Mouse (Mus musculus): ENCODE measurements around the gene Rbpjl. TPM values are rescaled to one million over a fixed set of nuclear protein-coding genes. Genes with fewer than 3 reads are reported as not detected.

Gene Rbpjl
- polyA plus RNA-seq (2015; fragmentation: Nextera tagmentation; extraction: Ambion mirVana), result 0.07 and 0.08 TPM in 2 replicates

GRCm38 (mm10) chr2:164402906-164403305 is at the start of gene Rbpjl:
TSS of gene Rbpjl (plus strand) at chr2:164403141.

GRCm38 (mm10) chr2:164389020-164389419 is 13.9 kb upstream of the Rbpjl start, which contains the start of gene Slpi:
TSS of gene Slpi (minus strand) at chr2:164389095.

GRCm38 (mm10) chr2:164405060-164405459 is 2.1 kb downstream of the Rbpjl start, which contains the start of gene Matn4:
TSS of gene Matn4 (minus strand) at chr2:164405160.

GRCm38 (mm10) chr2:164443460-164444000 is 40.6 kb downstream of the Rbpjl start, which contains the start of gene Sdc4:
TSS of gene Sdc4 (minus strand) at chr2:164443887.

GRCm38 (mm10) chr2:164456864-164457300 is 53.9 kb downstream of the Rbpjl start, which contains the start of gene Sys1:
TSS of gene Sys1 (plus strand) at chr2:164456964.

GRCm38 (mm10) chr2:164460745-164461551 is 58.0 kb downstream of the Rbpjl start, which contains the start of gene Gm20458:
TSS of gene Gm20458 (plus strand) at chr2:164460967.

Small RNA genes within 50 kb of the gene (microRNA-seq; reads per million reads assigned to microRNA genes)
- 0 reads per million in 2 experiments for gene Mir7678

Other genes starting within 250 kb of the Rbpjl start
- gene Kcns1, start 232.0 kb upstream of the Rbpjl start, polyA plus RNA-seq (2015; fragmentation: Nextera tagmentation; extraction: Ambion mirVana), result 0.12 TPM in 1 of 2 replicates, not detected in the other
- gene Wfdc5, start 220.4 kb upstream of the Rbpjl start, polyA plus RNA-seq (2015; fragmentation: Nextera tagmentation; extraction: Ambion mirVana), result 1.2 TPM in 1 of 2 replicates, not detected in the other
- 0.29 TPM in 1 of 2 replicates, not detected in the other for gene Wfdc12, start 212.5 kb upstream of the Rbpjl start, polyA plus RNA-seq (2015; fragmentation: Nextera tagmentation; extraction: Ambion mirVana)
- gene Wfdc15a, start 203.0 kb upstream of the Rbpjl start, polyA plus RNA-seq (2015; fragmentation: Nextera tagmentation; extraction: Ambion mirVana), result not detected in 2 replicates
- not detected in 2 replicates for gene Wfdc15b, start 181.5 kb upstream of the Rbpjl start, polyA plus RNA-seq (2015; fragmentation: Nextera tagmentation; extraction: Ambion mirVana)
- not detected in 2 replicates for gene Svs2, start 164.7 kb upstream of the Rbpjl start, polyA plus RNA-seq (2015; fragmentation: Nextera tagmentation; extraction: Ambion mirVana)
- gene Svs3b, start 146.5 kb upstream of the Rbpjl start, polyA plus RNA-seq (2015; fragmentation: Nextera tagmentation; extraction: Ambion mirVana), result not detected in 2 replicates
- not detected in 2 replicates for gene Svs4, start 124.7 kb upstream of the Rbpjl start, polyA plus RNA-seq (2015; fragmentation: Nextera tagmentation; extraction: Ambion mirVana)
- gene Svs3a, start 113.9 kb upstream of the Rbpjl start, polyA plus RNA-seq (2015; fragmentation: Nextera tagmentation; extraction: Ambion mirVana), result not detected in 2 replicates
- gene Svs6, start 86.4 kb upstream of the Rbpjl start, polyA plus RNA-seq (2015; fragmentation: Nextera tagmentation; extraction: Ambion mirVana), result not detected in 2 replicates
- gene Svs5, start 70.4 kb upstream of the Rbpjl start, polyA plus RNA-seq (2015; fragmentation: Nextera tagmentation; extraction: Ambion mirVana), result not detected in 2 replicates
- 0.78 and 1.5 TPM in 2 replicates for gene Slpi, start 14.0 kb upstream of the Rbpjl start, polyA plus RNA-seq (2015; fragmentation: Nextera tagmentation; extraction: Ambion mirVana)
- 2.3 and 2.8 TPM in 2 replicates for gene Matn4, start 2.0 kb downstream of the Rbpjl start, polyA plus RNA-seq (2015; fragmentation: Nextera tagmentation; extraction: Ambion mirVana)
- 51.3 and 53.3 TPM in 2 replicates for gene Sdc4, start 40.7 kb downstream of the Rbpjl start, polyA plus RNA-seq (2015; fragmentation: Nextera tagmentation; extraction: Ambion mirVana)
- gene Sys1, start 53.8 kb downstream of the Rbpjl start, polyA plus RNA-seq (2015; fragmentation: Nextera tagmentation; extraction: Ambion mirVana), result 33.6 and 35.7 TPM in 2 replicates
- 12.3 and 14.5 TPM in 2 replicates for gene Gm20458, start 57.8 kb downstream of the Rbpjl start, polyA plus RNA-seq (2015; fragmentation: Nextera tagmentation; extraction: Ambion mirVana)
- not detected in 2 replicates for gene Trp53tg5, start 70.6 kb downstream of the Rbpjl start, polyA plus RNA-seq (2015; fragmentation: Nextera tagmentation; extraction: Ambion mirVana)
- 9.8 and 10.2 TPM in 2 replicates for gene Dbndd2, start 83.0 kb downstream of the Rbpjl start, polyA plus RNA-seq (2015; fragmentation: Nextera tagmentation; extraction: Ambion mirVana)
- gene Pigt, start 94.4 kb downstream of the Rbpjl start, polyA plus RNA-seq (2015; fragmentation: Nextera tagmentation; extraction: Ambion mirVana), result 36.4 and 37.9 TPM in 2 replicates
- 0.29 and 0.37 TPM in 2 replicates for gene Wfdc2, start 159.3 kb downstream of the Rbpjl start, polyA plus RNA-seq (2015; fragmentation: Nextera tagmentation; extraction: Ambion mirVana)
- not detected in 2 replicates for gene Spint3, start 170.3 kb downstream of the Rbpjl start, polyA plus RNA-seq (2015; fragmentation: Nextera tagmentation; extraction: Ambion mirVana)
- not detected in 2 replicates for gene Wfdc6a, start 182.3 kb downstream of the Rbpjl start, polyA plus RNA-seq (2015; fragmentation: Nextera tagmentation; extraction: Ambion mirVana)
- gene Eppin, start 190.5 kb downstream of the Rbpjl start, polyA plus RNA-seq (2015; fragmentation: Nextera tagmentation; extraction: Ambion mirVana), result not detected in 2 replicates
- not detected in 2 replicates for gene Wfdc6b, start 210.4 kb downstream of the Rbpjl start, polyA plus RNA-seq (2015; fragmentation: Nextera tagmentation; extraction: Ambion mirVana)
- gene Wfdc8, start 210.5 kb downstream of the Rbpjl start, polyA plus RNA-seq (2015; fragmentation: Nextera tagmentation; extraction: Ambion mirVana), result not detected in 2 replicates
- gene Wfdc16, start 235.7 kb downstream of the Rbpjl start, polyA plus RNA-seq (2015; fragmentation: Nextera tagmentation; extraction: Ambion mirVana), result not detected in 2 replicates